Comparison of ENCODE assay signal across 8 mouse cellular contexts in genomic region chr11:58301837-58302754, GRCm38 (mm10). TPM values are rescaled to one million over a fixed set of nuclear protein-coding genes. Genes with fewer than 3 reads are reported as not detected.
DNase-seq lines count a peak whose midpoint lies in the region; ATAC-seq lines count a peak whose summit lies in the region.

No protein-coding gene starts in this region.

- peak; percentile 69 for ATAC-seq in inflammation-experienced regulatory T-cells, adult 6 months
- ATAC-seq in megakaryocyte-erythroid progenitor cell, adult 5-6 weeks (replicated peaks; ENCODE audit: low FRiP score, low TSS enrichment, poor library complexity, severe bottlenecking) = peak; percentile 88

- DNase-seq in adrenal gland, adult (ENCODE audit: inconsistent age in 2 of 2, low spot score in 1 of 2) = peak; percentile 99 to 100
- peak; percentile 99 for DNase-seq in embryo, embryonic 10.5 days (ENCODE audit: low spot score)
- DNase-seq in gastrocnemius, postnatal 14 days = peak; percentile 89
- DNase-seq in left cerebral cortex, postnatal 10 days (ENCODE audit: extremely low spot score in 1 of 2, low spot score in 2 of 2) = peak; percentile 94 to 95
- DNase-seq in right cerebral cortex, postnatal 25 days = peak; percentile 99
- peak; percentile 93 to 96 for DNase-seq in urinary bladder, postnatal 4 days (ENCODE audit: low spot score in 2 of 2)

- intact Hi-C loops in gastrocnemius, postnatal 14 days (cut with DNase I; ENCODE audit: low total_unique reads) = no loop called here
- intact Hi-C loops in left cerebral cortex, postnatal 10 days (cut with DNase I) = loop anchor here (5.0 kb wide), 1 partner anchor 125 kb away; no protein-coding TSS in a partner anchor

RNA-seq across cellular contexts. Expression of gene Zfp692, which starts 4.8 kb away (rescaled TPM):
- 1 to 10 TPM; 2.7 to 3.4 TPM for total RNA-seq in gastrocnemius, postnatal 14 days (2021)
- polyA plus RNA-seq in inflammation-experienced regulatory T-cells, adult 6 months (2017; shearing (Covaris generic)) = 10 to 100 TPM in 1 of 3 experiments, 1 to 10 TPM in 2; 7.6 to 10.2 (median 7.8) TPM
- 10 to 100 TPM; 19.2 to 21.4 TPM for total RNA-seq in left cerebral cortex, postnatal 10 days (2021)
- 34.0 and 66.1 TPM in 2 replicates for total RNA-seq in megakaryocyte-erythroid progenitor cell, adult 5-6 weeks (2014; fragmentation: Nextera tagmentation)
- total RNA-seq in megakaryocyte-erythroid progenitor cell, adult 5-6 weeks (2017) = 25.0 and 26.7 TPM in 2 replicates

RNA-seq across cellular contexts. Expression of gene 4930438A08Rik, which starts 27.5 kb away (rescaled TPM):
- total RNA-seq in gastrocnemius, postnatal 14 days (2021) = not detected
- not detected for polyA plus RNA-seq in inflammation-experienced regulatory T-cells, adult 6 months (2017; shearing (Covaris generic))
- not detected for total RNA-seq in left cerebral cortex, postnatal 10 days (2021)
- 2.3 TPM in 1 of 2 replicates, not detected in the other for total RNA-seq in megakaryocyte-erythroid progenitor cell, adult 5-6 weeks (2014; fragmentation: Nextera tagmentation)
- 0.19 TPM in 1 of 2 replicates, not detected in the other for total RNA-seq in megakaryocyte-erythroid progenitor cell, adult 5-6 weeks (2017)

RNA-seq across cellular contexts. Expression of gene Zfp672, which starts 28.0 kb away (rescaled TPM):
- 10 to 100 TPM; 43.0 to 45.1 TPM for total RNA-seq in gastrocnemius, postnatal 14 days (2021)
- 10 to 100 TPM; 40.5 to 41.4 (median 41.1) TPM for polyA plus RNA-seq in inflammation-experienced regulatory T-cells, adult 6 months (2017; shearing (Covaris generic))
- total RNA-seq in left cerebral cortex, postnatal 10 days (2021) = 10 to 100 TPM; 47.7 to 50.4 TPM
- 60.9 and 65.9 TPM in 2 replicates for total RNA-seq in megakaryocyte-erythroid progenitor cell, adult 5-6 weeks (2014; fragmentation: Nextera tagmentation)
- 28.5 and 30.9 TPM in 2 replicates for total RNA-seq in megakaryocyte-erythroid progenitor cell, adult 5-6 weeks (2017)

RNA-seq across cellular contexts. Expression of gene Sh3bp5l, which starts 28.4 kb away (rescaled TPM):
- total RNA-seq in gastrocnemius, postnatal 14 days (2021) = 10 to 100 TPM; 22.9 to 26.2 TPM
- 1 to 10 TPM; 5.1 to 7.9 (median 6.8) TPM for polyA plus RNA-seq in inflammation-experienced regulatory T-cells, adult 6 months (2017; shearing (Covaris generic))
- 10 to 100 TPM; 55.5 to 60.8 TPM for total RNA-seq in left cerebral cortex, postnatal 10 days (2021)
- total RNA-seq in megakaryocyte-erythroid progenitor cell, adult 5-6 weeks (2014; fragmentation: Nextera tagmentation) = 12.8 and 13.8 TPM in 2 replicates
- total RNA-seq in megakaryocyte-erythroid progenitor cell, adult 5-6 weeks (2017) = 10.4 and 20.9 TPM in 2 replicates

Comparison
In these comparisons a context has a peak if more than half of its experiments do, and no peak if none do; other contexts are left out.
1. Peak in every context shown above with its lines: DNase-seq and ATAC-seq.
2. RNA of gene Zfp692, which starts 4.8 kb away (total RNA-seq): 25.0 to 66.1 TPM in megakaryocyte-erythroid progenitor cell, adult 5-6 weeks and 19.2 to 21.4 TPM in left cerebral cortex, postnatal 10 days; 2.7 to 3.4 TPM in gastrocnemius, postnatal 14 days; every median in the first group is over 4 times any median in the second.